Mouse (Mus musculus) thymus, postnatal 0 days (tissue): ENCODE data around the gene Coro2b. TPM values are rescaled to one million over a fixed set of nuclear protein-coding genes. Genes with fewer than 3 reads are reported as not detected.

Source experiments
- DNase-seq: peaks from one replicate; pipeline ENCODE4 v3.0.0-alpha.2; 2015; ENCODE audit warnings: low spot score
- polyA plus RNA-seq: library from polyadenylated mRNA; unstranded; fragments of >200 nt; fragmentation: Nextera tagmentation; extraction: Ambion mirVana; gene quantifications from 2 replicates; pipeline ENCODE4 v1.2.1, GENCODE M21; 2015

Coro2b gene
- polyA plus RNA-seq, 1 experiment from 2014 or later: 3.4 TPM

DNA sequence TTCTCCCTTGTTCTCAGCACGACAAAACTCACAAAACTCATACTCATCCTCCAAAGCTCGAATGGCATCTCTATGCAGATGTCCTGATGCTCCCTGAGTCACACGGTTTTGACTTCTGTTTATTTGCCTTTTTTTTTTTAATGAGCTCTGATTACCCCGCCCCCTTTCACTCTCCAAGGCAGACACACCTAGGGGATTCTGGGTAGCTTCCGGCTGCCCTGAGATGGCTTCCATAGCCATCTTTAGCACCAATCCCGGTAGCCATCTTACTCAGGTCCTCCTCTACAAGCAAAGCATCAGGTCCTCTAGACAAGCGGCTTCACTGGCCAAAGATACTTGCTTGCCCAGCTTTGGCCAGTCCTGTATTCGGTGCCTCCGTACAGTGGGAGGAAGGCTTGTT, 3.3 kb upstream of the Coro2b start:
- no peak for DNase-seq

DNA sequence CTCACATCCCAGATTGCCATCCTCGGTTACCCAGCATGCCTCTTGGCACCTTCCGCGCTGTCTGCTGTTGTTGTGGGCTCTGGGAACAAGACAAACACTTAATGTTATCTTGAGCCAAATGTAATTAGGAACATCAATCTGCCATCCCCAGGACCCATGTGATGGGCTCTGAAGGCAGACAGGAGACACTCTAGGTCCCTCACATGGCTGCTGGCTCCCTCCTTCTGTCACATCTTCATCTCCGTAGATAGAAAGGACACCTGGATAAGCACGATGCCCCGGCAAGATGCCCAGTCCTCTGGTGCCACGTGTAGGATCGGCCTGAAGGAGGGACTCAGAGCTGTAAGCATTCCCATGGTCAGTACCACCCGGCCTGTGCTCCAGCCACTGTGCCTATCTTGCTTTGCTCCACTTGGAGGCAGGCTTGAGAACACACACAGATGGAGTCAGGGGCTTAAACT, 2.4 kb upstream of the Coro2b start:
- no peak for DNase-seq

DNA sequence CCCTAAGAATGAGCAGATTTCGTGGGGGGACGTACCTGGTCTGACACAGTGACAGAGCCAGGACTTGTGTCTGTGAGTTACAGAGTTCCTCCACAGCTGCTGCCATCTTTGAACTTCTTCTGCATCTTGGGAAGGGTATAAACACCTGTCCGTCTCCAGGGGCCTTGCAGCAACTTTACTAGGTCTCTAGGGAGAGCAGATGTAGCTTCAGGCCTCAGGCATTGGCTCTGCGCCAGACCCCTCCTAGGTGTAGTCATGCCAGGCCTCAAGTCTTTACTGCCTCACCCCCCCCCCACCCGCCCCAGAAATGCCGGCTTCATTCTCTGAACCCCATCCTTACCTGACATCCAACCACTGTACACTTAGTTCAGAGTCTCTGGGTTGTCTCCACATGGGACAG, 1.1 kb upstream of the Coro2b start:
- no peak for DNase-seq

DNA sequence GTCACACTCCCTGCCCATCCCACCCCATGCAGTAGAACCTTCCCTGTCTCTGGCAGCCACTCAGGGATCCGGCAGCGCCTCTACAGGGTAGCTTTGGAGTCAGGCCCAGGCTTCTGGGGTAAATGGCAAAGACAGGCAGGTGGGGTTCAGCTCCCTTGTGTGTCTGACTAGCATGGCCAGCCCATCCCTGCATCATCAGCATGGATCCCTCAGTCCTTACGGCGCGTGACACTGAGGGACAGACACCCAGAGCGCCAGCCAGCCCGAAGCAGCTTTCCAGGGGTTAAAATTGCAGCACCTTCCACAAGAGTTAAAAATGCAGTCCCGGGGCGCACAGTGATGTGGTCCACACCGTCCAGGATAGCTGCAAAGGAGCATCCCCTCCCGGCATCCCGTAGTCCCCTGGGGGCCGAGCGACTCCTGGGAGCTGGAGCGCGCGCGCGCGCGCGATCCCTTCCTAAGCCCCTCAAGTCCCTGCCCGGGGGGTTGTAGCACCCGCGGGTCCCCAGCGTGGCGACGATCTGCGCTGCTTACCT, 657 bp downstream of the Coro2b start:
- no peak for DNase-seq

DNA sequence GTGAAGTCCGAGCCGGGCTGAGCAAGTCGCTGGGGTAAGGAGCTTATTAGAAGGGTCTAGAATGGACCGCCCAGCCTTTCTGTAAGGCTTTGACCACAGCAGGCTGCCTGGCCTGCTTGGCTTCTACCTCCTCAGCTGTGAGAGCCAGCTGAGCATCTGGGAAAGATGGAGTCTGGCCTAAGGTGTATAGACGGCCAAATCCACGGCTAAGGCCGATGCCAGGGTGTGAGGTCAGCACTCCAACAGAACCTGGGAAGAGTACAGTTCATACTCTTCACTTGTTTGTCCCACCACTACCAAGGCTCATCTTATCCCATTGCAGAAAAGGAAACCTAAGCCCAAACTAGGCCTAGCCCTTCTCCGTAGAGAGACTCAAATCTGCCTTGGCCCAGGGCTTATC, 1.3 kb downstream of the Coro2b start:
- no peak for DNase-seq

DNA sequence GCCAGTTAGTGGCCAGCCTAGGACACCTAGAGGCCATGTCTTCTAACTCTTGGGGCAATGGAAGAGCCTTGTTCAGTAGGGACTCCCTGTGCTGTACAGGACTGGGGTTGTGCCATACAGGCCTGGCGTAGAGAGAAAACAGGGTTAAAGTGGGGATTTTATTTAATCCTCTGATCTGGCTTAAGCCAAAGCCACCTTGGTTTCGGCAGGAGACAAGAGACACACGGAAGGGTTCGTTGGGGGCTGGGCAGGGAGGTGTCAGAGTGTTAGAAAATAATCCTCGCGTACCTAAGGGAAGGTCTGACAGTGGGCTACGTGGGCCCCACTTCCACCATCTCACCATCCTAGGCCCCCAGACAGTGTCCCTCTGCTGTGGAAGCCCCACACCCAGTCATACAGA, 2.2 kb downstream of the Coro2b start:
- no peak for DNase-seq

DNA sequence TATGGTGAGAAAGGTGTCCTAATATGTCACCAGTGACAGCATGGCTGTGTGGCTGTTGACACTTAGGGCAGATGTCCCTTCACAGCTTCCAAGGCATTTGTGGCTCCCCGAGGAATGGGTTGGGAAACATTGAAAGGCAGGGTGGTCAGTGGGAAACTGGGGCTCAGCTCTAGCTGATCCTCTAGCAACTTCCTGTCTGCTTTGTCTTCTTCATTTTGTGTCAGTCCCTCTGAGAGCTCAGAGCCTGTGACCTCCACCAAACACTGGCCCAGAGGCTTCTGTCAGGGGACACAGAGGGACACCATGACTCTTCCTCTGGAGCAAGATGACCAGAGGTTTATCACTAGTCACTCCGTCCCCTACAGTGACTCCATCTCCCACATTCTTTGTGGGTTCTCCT, 2.7 kb downstream of the Coro2b start:
- DNase-seq: no peak

DNA sequence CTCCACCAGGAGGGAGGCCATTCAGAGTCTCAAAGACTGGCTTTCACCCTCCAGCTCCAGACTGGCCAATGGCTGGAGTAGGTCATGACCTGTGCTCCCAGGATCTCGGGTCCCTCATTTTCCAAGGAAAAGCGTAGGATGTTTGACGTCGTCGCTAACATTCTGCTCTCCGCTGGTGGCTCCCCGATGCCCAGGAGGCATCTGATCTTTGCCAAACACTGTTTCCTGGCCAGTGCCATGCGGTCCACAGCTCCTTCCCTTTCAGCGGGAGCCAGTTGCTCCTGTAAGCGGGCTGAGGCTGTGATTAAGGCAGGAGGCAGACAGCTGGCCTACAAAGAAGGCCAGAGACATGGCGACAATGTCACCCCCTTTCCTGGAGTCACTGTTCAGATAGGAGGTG, 4.0 kb downstream of the Coro2b start:
- no peak for DNase-seq

DNA sequence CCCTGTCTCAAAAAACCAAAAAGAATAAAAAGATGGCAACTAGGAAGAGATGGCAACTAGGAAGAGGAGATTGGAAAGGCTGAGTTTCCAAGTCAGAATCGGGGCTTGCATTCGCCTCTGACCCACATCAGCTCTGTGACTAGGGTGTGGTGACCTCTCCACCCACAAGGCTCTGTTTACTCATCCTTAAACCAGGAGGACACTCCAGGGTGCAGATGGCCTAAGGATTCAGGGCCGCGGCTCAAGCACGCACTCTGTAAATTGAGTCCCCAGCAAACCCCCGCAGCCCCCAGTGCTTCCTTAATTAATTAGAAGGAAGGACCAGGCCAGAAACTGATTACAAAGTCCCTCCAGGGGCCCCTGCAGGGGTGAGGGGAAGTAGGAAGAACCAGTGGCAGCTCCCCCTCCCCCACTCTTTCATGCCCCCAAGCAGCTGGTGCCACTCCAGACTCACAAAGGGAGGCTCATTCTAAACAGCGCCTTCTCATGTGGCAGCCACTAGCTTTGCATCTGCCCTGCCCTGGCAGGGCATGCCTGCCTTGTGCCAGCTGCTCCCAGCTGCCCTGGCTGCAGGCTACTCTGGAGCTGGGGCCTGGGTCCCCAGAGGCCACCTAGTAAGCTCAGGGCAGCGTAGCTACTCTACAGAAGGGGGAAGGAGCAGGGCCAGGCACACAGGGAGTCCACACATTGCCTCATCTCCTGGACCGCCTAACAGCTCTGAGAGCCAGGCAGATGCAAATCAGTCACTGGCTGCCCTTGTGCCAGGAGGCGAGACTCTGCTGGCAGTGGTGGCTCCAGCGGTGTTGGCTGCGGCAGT, 5.2 kb downstream of the Coro2b start:
- peak; percentile 82 for DNase-seq

DNA sequence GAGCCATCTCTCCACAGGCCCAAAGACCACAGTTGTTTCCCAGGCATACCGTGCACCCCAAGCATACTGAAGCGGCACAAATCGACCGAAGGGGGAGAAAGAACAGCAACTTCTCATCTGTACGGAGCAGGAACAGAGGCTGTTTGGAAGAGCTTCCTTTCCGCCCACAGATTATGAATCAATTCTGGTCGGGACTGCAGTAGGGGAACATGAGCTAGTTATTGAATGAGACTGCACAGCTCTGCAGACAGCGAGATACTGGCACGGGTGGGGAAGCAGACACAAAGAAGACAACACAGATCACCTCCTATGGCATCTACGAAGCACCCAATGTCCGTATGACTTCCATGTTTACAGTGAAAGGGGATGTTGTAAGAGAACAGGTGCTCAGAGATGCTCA, 8.3 kb downstream of the Coro2b start:
- DNase-seq: no peak

DNA sequence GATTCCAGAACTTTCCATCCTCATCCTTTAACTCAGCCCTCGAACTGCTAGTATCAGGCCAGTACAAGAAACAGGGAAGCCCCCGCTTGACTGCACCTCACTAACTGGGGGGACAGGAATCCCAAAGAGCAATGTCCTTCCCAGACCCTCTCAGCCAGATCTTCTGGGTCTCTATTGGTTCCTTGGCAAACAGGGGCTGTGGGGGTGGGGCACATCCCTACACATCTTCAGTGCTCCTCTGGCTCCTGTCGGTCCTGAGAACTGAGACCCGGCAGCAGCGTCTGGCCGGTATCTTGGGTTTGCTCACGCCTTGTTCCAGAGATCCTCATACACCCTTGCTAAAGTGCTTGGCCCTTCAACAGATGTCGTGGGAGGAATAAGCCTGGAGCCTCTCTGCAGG, 10.0 kb downstream of the Coro2b start:
- no peak for DNase-seq

DNA sequence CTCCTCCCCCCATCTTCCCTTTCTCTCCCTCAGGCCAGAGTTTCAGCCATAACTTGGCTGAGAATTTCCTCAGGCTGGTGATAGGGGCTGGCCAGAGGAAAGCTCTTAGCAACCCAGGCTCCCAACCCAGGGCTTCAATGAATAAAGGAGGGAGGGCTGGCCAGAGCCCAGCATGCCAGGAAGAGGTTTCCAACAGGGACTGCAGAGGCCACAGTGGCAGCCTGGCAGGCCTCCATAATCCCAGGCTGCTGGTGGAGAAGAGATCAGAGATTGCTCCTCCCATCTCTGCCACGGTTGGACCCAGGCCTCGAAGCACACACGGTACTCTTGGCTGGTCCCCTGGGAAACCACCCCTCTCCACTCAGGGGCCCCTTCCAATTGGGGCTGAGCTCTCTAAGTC, 10.4 kb downstream of the Coro2b start:
- no peak for DNase-seq

DNA sequence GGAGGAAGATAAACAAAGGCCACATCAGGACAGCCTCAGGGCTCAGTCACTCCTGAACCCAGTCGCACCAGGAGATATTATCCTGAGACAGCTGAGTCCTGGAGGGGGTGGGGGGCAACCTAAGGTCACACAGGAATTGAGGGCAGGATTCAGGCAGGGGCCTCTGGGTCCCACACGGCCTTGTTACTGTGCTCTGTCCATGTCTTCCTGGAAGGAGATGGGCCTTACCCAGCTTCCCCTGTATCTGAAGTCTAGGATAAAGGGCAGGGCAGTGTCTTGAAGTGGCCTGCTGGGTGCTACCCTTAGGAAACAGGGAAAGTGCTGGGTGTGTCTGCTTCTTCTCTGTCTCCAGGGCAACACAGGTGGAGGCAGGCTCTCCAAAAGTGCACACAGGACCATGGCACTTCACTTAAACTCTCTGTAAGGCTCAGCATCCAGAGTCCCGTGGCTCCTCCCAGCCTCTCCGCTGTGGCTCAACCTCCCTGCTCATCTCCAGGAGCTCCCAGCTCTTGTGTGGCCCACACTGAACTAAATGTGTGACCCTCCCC, 12.0 kb downstream of the Coro2b start:
- no peak for DNase-seq

DNA sequence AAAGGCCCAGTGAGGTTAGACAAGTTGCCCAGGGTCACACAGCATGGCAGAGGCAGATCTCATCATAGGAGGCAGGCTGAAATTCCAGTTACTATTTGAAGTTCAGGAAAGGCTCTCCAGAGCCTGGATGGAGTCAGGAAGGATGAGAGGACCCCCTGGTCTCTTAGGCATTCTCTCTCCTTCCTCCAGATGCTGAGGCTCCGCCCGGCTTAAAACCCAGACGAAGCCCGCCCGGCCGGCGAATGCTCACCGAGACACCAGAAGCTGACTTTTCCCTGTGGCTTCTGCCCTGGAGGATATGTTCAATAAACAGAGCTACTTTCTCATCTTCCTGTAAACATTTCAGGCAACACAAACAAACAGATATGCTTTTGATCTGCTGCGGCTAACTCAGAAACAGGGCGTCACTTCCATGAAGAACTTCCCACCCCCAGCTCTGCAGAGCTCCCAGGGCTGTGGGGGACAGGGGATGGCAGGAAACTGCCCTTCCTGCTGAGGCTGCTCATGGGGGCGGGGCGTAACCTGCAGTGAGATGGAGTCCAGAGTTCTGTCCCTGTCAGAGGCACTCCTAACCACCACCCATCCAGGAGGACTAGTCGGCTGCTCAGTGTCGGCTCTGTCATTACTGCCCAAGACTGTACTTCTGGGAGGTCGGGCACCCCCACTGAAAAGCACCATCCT, 13.9 kb downstream of the Coro2b start:
- DNase-seq: no peak

DNA sequence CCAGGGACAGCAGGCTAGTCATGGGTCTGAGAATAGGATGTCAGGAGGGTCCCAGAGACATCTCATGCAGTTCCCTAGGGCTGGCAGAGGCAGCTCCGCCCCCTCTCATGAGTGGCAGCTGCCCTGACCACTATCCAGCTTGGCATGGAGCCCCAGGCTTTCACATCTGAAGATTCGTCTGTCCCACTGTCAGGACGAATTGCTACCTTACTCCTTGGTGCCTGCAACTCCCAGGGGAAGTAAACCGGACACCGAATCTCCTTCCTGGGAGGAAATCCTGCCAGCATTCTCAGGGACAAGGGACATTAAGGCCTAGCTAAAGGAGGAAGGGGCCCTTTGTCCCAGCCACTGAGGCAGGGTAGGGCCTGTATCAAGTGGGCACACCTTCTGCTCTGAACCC, 14.6 kb downstream of the Coro2b start:
- no peak for DNase-seq

DNA sequence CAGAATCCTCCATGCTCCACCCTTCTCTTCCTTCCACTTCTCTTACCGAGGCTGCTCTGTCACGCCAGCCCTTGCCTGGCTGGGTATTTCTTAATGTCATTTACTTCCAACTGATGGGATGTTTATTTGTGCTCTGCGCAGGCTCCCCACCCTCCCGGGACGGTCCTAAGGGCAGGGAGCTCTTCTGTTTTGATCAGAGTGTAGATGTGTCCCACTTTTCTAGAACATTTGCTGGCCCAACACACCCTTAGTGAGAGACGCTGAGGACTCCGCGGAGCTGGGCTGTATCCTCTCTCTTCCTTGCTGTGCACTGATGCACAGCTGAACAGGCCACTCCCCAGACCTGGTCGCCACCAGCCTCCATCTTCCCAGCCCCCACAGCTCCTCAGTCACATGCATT, 15.3 kb downstream of the Coro2b start:
- DNase-seq: no peak

DNA sequence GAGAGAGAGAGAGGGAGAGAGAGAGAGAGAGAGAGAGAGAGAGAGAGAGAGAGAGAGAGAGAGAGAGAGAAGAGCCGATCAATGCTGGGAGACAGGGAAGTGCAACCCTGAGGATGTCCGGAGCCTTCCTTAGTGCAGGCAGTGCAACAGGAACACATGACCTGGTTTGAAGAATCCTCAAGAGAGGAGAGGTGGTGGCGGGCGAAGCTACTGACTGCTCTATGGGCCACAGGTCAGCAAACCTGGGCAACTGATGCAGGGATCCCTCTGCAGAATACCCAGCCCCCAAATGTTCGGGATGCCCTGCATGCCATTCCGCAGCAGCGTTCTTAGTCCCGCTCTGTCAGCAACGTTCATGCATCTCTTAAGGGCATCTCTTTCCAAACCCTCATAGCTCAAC, 15.9 kb downstream of the Coro2b start:
- DNase-seq: no peak

DNA sequence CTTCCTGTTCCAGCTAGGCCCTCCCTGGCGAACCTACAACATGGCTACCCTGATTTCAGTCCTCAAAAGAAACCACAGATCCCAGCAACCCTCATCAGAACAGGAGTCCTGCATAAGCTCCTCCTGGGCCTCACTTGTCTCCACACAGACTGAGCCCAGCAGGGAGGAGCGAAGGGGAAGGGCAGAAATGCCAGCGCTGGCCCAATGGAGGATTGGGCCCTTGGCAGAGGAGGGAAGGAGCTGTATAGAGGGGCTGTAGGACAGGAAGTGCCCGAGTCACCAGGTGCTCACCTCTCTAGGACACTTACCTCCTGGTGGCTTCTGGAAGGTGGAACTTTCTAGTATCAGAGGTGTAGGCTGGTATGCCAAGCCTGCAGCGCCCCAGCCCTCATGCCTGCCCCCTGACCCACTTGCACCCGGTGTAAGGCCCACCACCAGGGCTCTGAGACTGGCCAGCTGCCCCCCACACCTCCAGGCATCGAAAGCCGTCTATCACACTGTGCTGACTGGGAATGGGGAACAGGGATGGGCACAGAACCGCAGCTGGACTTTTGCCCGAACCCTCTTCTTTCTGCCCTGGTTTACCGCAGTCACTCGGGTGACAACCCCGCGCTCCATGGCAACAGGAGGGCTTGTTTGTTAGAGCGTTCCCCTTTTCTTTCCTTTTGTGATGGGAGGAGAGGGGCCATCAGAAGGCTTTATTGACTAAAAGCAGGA, 16.9 kb downstream of the Coro2b start:
- DNase-seq: no peak

DNA sequence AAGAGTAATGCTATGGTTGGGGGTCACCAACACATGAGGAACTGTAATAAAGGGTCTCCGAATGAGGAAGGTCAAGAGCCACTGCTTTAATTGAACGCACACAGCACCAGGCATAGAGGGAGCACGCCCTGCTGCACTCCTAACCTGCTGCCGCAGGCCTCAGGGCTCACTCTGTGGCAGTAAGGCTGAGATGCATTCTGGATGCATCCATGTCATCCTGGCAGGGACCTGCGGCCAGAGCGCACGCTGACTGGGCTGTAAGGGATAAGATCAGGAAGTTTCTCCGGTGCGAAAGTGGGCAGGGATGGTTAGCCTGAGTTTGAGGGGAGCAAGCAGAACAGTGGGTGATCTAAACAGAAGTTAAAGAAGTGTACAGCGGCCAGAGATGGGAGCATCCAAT, 17.5 kb downstream of the Coro2b start:
- no peak for DNase-seq

DNA sequence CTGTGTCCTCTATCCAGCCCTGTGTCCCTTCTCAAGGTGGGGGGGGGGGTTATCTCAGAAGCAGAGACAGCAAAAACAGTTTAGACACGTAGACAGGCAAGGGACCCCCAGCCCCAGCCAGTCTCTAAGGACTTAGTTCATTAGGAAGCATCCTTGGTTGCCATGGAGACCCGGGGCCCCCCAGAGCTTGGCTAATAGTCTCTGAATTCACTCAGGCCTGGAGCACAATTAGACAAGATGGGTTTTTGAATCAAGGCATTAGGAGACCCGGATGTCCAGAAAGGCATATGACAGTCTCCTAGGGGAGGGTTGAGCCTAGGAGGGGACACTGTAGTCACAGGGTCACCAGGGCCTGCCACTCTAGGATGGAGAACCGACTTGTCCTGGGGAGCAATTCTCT, 18.3 kb downstream of the Coro2b start:
- no peak for DNase-seq

DNA sequence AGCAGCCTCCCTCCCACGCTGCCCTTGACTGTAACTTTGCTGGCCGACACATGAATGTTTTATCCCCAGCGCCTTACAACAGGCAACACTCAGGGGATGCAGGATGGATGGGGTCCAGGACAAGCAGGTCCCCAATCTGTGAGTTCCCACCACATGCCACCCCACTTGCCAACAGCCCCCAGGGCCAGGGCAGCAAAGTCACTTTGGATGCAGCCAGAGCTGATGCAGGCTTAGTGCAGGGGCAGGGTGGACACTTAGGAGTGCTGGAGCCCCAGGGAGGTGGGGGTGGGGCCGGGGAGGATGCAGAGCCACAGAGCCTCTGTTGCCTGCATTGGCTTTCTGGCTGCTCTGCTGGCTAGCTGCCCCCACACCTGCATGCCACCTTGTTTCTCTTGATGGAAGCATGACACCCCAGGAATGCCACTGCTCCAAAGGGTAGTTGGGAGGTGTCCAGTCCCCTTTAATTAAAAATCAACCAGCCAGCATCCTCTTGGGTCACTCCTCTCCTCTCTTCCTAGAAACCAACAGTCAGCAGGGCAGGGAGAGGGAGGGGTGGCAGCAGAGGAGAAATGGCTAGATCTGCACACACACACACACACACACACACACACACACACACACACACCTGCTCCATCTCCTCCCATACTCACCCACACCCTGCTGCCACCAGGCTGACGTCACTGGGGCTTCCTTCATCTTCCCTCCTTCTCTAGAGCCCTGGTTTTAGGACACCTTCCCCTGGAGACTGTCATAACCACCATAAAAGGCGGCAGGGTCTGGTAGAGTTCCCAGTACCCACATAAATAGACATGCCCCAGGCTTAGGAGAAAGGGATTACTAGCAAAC, 19.5 kb downstream of the Coro2b start:
- DNase-seq: no peak
